ENCODE assay signal across 8 mouse cellular contexts in genomic region chr7:112427357-112428157, GRCm38 (mm10). TPM values are rescaled to one million over a fixed set of nuclear protein-coding genes. Genes with fewer than 3 reads are reported as not detected.
DNase-seq lines count a peak whose midpoint lies in the region; ATAC-seq and TF ChIP-seq lines count a peak whose summit lies in the region.

Gene Parva, plus strand, starts transcription at chr7:112427505.

- no peak for TF ChIP-seq CTCF in ES-Bruce4 (IDR thresholded peaks at IDR 0.05; ENCODE audit: low read depth, low read length)

- H3K27me3 ChIP-seq in ES-Bruce4 (ENCODE audit: control insufficient read depth, insufficient read depth, low read length, poor library complexity, severe bottlenecking) = peaks cover 2% of the 10 kb centered on the region; the same call in 1 of the 2 replicates
- H3K27me3 ChIP-seq in forebrain, embryonic 15.5 days = no peaks in the 10 kb centered on the region
- no peaks in the 10 kb centered on the region for H3K27me3 ChIP-seq in heart, embryonic 16.5 days (ENCODE audit: control insufficient read depth, insufficient read depth, low read length)
- no peaks in the 10 kb centered on the region; the same call in 1 of the 2 replicates for H3K27me3 ChIP-seq in liver, embryonic 16.5 days (ENCODE audit: control insufficient read depth, insufficient read depth, low read depth, low read length)

- H3K4me2 ChIP-seq in forebrain, embryonic 15.5 days (replicated peaks) = peak within 1 kb of the TSS; percentile 85
- H3K4me2 ChIP-seq in heart, embryonic 16.5 days (ENCODE audit: low read depth, low read length) = peak within 1 kb of the TSS; percentile 67
- H3K4me2 ChIP-seq in liver, embryonic 16.5 days (ENCODE audit: low read depth, low read length) = peak within 1 kb of the TSS; percentile 35

- H3K36me3 ChIP-seq in ES-Bruce4 (ENCODE audit: control insufficient read depth, insufficient read depth, low read length, poor library complexity, severe bottlenecking) = no peaks in the 10 kb centered on the region
- no peaks in the 10 kb centered on the region for H3K36me3 ChIP-seq in forebrain, embryonic 15.5 days
- no peaks in the 10 kb centered on the region for H3K36me3 ChIP-seq in heart, embryonic 16.5 days (ENCODE audit: control insufficient read depth, insufficient read depth)
- H3K36me3 ChIP-seq in liver, embryonic 16.5 days (ENCODE audit: control insufficient read depth, insufficient read depth) = no peaks in the 10 kb centered on the region

- no peak for TF ChIP-seq EP300 in ES-Bruce4 (IDR thresholded peaks at IDR 0.05; ENCODE audit: insufficient read depth, low read depth, low read length)

- peaks cover 13% of the 10 kb centered on the region for H3K9me3 ChIP-seq in ES-Bruce4 (replicated peaks; ENCODE audit: control insufficient read depth, insufficient read depth, low read length, poor library complexity, severe bottlenecking)
- no peaks in the 10 kb centered on the region for H3K9me3 ChIP-seq in forebrain, embryonic 15.5 days
- no peaks in the 10 kb centered on the region for H3K9me3 ChIP-seq in heart, embryonic 16.5 days (replicated peaks; ENCODE audit: control insufficient read depth, low read length)
- H3K9me3 ChIP-seq in liver, embryonic 16.5 days (replicated peaks; ENCODE audit: control insufficient read depth, low read length) = no peaks in the 10 kb centered on the region

- peak within 1 kb of the TSS; percentile 86 for H3K4me3 ChIP-seq in ES-Bruce4 (ENCODE audit: low read depth, low read length)
- H3K4me3 ChIP-seq in forebrain, embryonic 15.5 days = peak within 1 kb of the TSS; percentile 55
- H3K4me3 ChIP-seq in heart, embryonic 16.5 days (ENCODE audit: low read length) = peak within 1 kb of the TSS; percentile 86
- peak within 1 kb of the TSS; percentile 60 for H3K4me3 ChIP-seq in liver, embryonic 16.5 days (ENCODE audit: low read depth, low read length)

- peak; percentile 83 to 88 for DNase-seq in kidney, postnatal 36 days
- DNase-seq in ovary, postnatal 36 days (ENCODE audit: low spot score) = peak; percentile 81
- DNase-seq in natural killer cell, adult 2 months (ENCODE audit: low spot score in 2 of 2) = no peak

- ATAC-seq in cerebellum, adult (ENCODE audit: insufficient number of reproducible peaks, low FRiP score, low TSS enrichment) = peak; percentile 72; the same call in 1 of the 2 replicates
- ATAC-seq in forebrain, embryonic 15.5 days (replicated peaks) = peak; percentile 88
- peak; percentile 92 for ATAC-seq in heart, embryonic 16.5 days (replicated peaks; ENCODE audit: extremely low read depth, insufficient read depth, low FRiP score)
- ATAC-seq in liver, embryonic 16.5 days (ENCODE audit: low read depth) = no peak

- 3% methylated on average over 48 of the region's 49 CpGs for WGBS in forebrain, embryonic 15.5 days
- 1% methylated on average over 49 of the region's 49 CpGs for WGBS in heart, embryonic 16.5 days
- 3% methylated on average over 45 of the region's 49 CpGs for WGBS in liver, embryonic 16.5 days (ENCODE audit: insufficient replicate concordance)

- no peaks in the 10 kb centered on the region for H3K4me1 ChIP-seq in ES-Bruce4 (ENCODE audit: control insufficient read depth, insufficient read depth, low read length)
- peaks cover 11% of the 10 kb centered on the region for H3K4me1 ChIP-seq in forebrain, embryonic 15.5 days
- H3K4me1 ChIP-seq in heart, embryonic 16.5 days (ENCODE audit: control insufficient read depth, insufficient read depth, low read length) = peaks cover 17% of the 10 kb centered on the region
- H3K4me1 ChIP-seq in liver, embryonic 16.5 days (ENCODE audit: control insufficient read depth, low read depth, low read length) = no peaks in the 10 kb centered on the region

- H3K27ac ChIP-seq in ES-Bruce4 (ENCODE audit: insufficient read depth, low read length) = no peak within 1 kb of the TSS
- H3K27ac ChIP-seq in forebrain, embryonic 15.5 days (replicated peaks) = peak within 1 kb of the TSS; percentile 62
- H3K27ac ChIP-seq in heart, embryonic 16.5 days (ENCODE audit: low read length) = peak within 1 kb of the TSS; percentile 99
- peak within 1 kb of the TSS; percentile 34; the same call in 1 of the 2 replicates for H3K27ac ChIP-seq in liver, embryonic 16.5 days (ENCODE audit: low read length)

- no peak for TF ChIP-seq POLR2A in ES-Bruce4 (IDR thresholded peaks at IDR 0.05; ENCODE audit: insufficient read depth, low read length)

- H3K9ac ChIP-seq in ES-Bruce4 (ENCODE audit: low read depth, poor library complexity, severe bottlenecking) = peak within 1 kb of the TSS; percentile 72
- peak within 1 kb of the TSS; percentile 73 for H3K9ac ChIP-seq in forebrain, embryonic 15.5 days (replicated peaks)
- H3K9ac ChIP-seq in heart, embryonic 16.5 days (ENCODE audit: low read length) = peak within 1 kb of the TSS; percentile 99
- peak within 1 kb of the TSS; percentile 61 for H3K9ac ChIP-seq in liver, embryonic 16.5 days (ENCODE audit: low read depth, low read length)

RNA-seq across cellular contexts. Expression of gene Parva, which starts in this region (rescaled TPM):
- 38.5 and 43.2 TPM in 2 replicates for polyA plus RNA-seq in ES-Bruce4 (2011; ENCODE audit: insufficient read depth, insufficient read length, low read depth, missing spikeins)
- polyA plus RNA-seq in forebrain, embryonic 15.5 days (2015; fragmentation: Nextera tagmentation; extraction: Ambion mirVana) = 21.0 and 22.2 TPM in 2 replicates
- polyA plus RNA-seq in heart, embryonic 16.5 days (2015; fragmentation: Nextera tagmentation; extraction: Ambion mirVana) = 65.8 and 75.1 TPM in 2 replicates
- polyA plus RNA-seq in liver, embryonic 16.5 days (2015; fragmentation: Nextera tagmentation; extraction: Ambion mirVana) = 8.0 and 9.2 TPM in 2 replicates

Comparison
In these comparisons a context has a peak if more than half of its experiments do, and no peak if none do; other contexts are left out.
1. H3K4me2 ChIP-seq: peak in every context shown above with its lines; median percentile 85 in forebrain, embryonic 15.5 days; 67 in heart, embryonic 16.5 days; 35 in liver, embryonic 16.5 days.
2. DNase-seq: peak in kidney, postnatal 36 days (2 of 2) and ovary, postnatal 36 days (single experiment); none in natural killer cell, adult 2 months (0 of 2).
3. Peak in every context shown above with its lines, with median percentiles within 50 percentile points of each other: H3K4me3 ChIP-seq and H3K9ac ChIP-seq.